Mouse (Mus musculus) kidney, postnatal 36 days (tissue): Measurements from ENCODE around the gene Mgat5.

Experiments
- DNase-seq, 2 experiments: peaks; one replicate each; pipeline ENCODE4 v3.0.0; 2021 to 2022; ENCODE audit warnings: mixed read lengths in 2 of 2

Mgat5 gene

DNA sequence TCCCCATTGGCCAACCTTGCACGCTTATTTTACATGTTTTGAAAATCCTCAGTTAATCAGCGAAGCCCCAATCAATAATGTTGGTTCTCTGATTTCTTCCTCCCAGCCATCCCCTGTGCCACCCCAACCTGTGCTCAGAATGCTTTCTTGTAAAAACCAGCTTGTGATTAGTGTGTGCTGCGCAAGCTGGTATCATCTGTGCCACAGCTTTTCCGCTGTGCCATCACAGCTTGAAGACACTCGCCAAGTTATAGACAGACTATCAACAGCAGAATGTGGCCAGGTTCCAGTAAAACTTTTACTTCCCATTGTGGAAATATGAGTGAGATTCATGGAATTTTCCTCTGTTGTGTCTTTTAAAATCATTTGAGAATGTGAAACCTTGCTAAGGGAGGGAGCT, 190.9 kb downstream of the Mgat5 start:
- no peak for DNase-seq

DNA sequence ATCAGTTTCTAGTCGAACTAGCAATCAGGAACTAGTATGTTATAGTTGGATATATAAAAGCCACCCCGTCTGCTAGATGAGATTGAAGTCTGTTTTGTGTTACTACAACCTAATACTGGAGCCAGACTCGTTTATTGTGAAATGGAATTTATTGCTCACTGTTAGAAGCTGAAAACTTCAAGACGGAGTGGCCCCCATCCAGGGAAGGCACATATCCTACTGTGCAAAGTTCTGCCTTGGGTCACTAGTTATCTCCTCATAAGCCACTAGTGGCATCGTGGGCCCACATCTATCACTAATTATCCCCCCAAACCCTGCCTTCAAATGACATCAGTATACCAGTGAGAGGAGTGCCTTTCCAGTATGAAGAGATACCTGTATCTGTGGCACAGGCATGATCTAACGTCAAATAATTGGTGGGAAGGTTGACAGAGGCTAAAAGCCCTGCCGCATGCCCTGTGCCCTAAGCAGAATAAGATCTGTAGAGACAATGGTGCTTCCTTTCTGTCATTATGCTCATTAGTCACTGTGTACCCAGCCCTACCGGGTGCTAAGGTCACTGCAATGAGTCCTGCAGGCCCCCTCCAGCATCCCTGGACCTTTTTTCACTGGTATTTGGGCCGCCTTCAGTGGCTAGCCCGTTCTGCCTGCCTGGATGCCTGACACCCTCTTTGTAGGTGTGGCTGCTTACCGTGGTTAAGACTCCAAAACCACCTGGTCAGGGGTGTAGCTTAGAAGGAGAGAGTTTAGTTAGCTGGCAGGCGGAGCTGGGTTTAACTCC, 191.9 kb downstream of the Mgat5 start:
- DNase-seq, result peak in 1 of 2 experiments; percentile 46

DNA sequence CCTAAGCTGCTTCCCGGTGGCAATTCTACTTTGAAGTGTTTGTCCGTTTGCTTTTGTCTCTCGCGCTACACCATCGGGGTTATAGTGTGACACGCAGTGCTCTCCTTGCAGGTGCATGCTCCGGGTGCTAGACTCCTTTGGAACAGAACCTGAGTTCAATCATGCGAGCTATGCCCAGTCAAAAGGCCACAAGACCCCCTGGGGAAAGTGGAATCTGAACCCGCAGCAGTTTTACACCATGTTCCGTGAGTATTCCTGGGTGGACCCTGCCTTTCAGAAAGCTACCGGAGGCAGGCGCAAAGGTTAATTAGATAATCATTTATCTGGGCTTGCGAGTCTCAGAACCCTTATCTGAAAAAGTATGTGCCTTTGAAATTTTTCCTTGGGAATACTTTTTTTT, 192.6 kb downstream of the Mgat5 start:
- DNase-seq, result peak; percentile 75 to 91

GRCm38 (mm10) chr1:127398186-127398585, 193.4 kb downstream of the Mgat5 start:
- peak; percentile 75 to 76 for DNase-seq

- no peak for DNase-seq
Observed at GRCm38 (mm10) chr1:127400198-127400597, 195.4 kb downstream of the Mgat5 start.

DNA sequence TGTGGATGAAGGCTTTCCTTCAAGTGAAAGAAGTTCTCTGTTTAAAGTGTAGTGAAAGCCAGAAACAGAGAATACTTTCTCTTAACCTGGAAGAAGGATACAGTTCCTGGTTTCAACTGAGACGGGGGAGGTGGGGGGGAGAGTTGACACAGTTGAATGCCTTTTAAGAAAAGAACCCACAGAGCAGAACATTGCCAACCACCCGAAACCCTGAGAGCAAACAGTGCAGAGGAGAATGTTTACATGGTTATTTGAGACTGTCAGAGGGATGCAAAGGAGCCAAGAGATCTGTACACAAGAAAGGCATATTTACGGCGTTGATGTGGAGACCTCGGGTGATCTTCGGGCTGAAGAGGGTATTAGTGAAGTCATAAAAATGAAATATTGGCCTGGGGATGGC, 195.9 kb downstream of the Mgat5 start:
- peak; percentile 37 to 47 for DNase-seq

GRCm38 (mm10) chr1:127404655-127405054, 199.8 kb downstream of the Mgat5 start:
- no peak for DNase-seq

DNA sequence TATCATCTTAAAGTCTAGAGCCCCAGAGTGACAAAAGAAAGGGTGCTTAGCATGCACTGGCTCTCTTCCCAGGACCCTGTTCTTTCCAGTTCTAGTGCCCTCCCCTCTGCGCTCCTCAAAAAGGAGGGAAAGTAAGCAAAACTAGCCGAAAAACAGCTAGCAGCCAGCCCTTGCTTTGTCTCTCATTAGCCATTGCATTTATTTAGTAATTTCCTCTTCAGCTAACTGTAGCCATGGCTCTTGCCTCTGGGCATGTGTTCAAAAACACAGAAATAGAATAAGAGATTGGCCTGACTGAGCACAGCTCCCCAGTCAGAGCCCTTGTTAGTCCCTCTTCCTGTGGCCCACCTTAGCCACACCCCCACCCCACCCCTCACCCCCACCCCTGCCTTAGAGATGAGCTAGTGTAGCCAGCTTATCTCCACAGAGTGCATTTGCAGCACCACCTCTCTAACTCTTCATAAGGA, 204.2 kb downstream of the Mgat5 start:
- DNase-seq, result no peak

DNA sequence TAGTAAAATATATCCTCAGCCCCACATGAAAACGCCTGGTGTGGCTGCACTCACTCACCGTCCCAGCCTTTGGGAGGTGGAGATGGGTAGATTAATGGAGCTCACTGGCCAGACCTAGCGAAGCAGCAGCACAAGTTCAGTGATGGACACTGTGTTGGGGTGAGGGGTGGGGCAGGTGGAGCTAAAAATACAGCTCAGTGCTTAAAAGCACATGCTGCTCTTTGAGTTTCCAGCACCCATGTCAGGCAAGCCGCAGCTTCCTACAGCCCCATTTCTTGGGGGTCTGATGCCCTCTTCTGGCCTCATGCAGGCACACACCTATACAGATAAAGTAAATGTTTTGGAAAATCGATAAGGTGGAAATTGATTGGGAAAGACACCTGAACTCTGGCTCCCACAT, 204.7 kb downstream of the Mgat5 start:
- peak; percentile 36 to 57 for DNase-seq

- no peak for DNase-seq
Observed at GRCm38 (mm10) chr1:127414500-127414899, 209.7 kb downstream of the Mgat5 start.

GRCm38 (mm10) chr1:127415896-127416295, 211.1 kb downstream of the Mgat5 start:
- DNase-seq, result no peak

- no peak for DNase-seq
Observed at GRCm38 (mm10) chr1:127416971-127417370, 212.2 kb downstream of the Mgat5 start.

GRCm38 (mm10) chr1:127418916-127419575, 214.2 kb downstream of the Mgat5 start:
- peak; percentile 82 to 84 for DNase-seq

DNA sequence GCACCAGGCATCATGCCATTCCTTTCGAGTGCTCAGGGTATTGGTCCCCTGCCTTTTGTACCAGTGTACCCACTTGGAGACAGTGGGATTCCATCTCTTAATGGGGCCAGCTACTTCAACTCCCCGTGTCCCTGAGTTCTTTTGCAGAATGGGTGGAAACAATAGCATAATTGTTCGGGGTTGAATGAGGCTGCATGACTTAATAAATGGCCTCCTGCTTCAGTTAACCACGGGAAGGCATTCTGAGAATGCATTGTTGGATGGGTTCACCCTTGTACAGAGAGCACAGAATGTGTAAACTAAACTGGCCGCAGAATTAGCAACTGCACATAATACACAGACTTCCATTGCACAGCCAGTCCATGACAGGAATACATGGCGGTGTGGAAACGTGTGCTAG, 214.8 kb downstream of the Mgat5 start:
- no peak for DNase-seq

GRCm38 (mm10) chr1:127420383-127420782, 215.6 kb downstream of the Mgat5 start:
- peak; percentile 74 to 78 for DNase-seq

- DNase-seq, result no peak
Observed at GRCm38 (mm10) chr1:127420795-127421194, 216.0 kb downstream of the Mgat5 start.

DNA sequence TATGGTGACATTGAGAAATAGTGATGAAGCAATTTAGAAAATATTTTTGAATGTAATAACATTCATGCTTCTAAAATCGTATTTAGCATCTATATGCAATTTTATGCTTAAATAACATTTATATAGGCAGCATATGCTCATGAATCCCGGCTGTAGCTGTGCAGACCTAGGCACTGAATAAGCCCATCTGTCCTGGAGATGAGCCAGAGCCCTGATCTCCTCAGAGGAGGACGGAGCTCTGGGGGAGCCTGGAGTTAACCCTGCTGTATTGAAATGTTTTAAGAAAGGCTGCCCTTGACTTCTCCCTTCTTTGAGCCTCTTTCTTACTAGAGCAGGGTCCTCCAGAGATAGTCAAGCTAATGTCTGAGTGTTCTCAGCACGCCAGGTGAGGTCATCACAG, 217.8 kb downstream of the Mgat5 start:
- DNase-seq, result no peak

DNA sequence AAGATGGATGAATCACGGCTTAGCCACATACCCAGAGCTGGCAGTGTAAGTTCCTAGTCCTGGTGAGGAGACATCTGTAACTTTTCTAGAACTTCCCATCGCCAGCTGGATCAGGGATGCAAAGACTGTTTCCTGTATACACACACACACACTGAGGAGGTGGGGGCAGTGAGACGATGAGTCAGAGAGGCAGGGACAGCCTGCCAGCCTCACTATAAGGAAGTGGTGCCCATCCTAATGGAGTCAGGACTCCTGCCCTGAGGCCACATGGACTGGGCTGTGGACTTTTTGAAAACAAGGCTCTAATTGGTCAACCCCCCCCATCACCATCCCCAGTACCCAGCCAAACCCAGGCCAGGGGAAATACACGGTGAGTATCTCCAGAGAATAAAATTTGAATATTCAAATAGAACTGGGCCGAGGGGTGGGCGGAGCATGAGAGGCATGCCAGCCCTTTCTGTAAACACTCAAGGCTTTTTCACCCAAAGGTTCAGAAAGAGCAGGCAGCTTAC, 220.3 kb downstream of the Mgat5 start:
- no peak for DNase-seq

DNA sequence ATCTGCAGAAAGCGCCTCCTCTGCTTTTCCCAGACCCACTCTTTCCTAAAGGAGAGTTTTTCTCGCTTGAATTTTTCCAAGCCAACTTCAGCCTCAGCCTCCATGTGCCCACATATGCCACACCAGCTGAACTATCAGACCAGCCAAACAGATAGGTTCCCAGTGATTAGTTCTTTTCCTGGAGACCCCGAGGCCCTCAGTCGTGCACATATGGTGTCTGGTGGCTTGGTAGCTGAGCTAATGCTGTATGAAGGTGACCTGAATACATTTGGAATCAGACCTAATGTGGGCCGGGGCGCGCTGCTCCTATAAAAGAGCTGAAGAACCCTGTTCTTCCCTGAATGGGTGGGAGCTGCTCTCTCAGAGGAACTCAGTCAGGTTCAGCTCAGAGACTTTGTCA, 225.5 kb downstream of the Mgat5 start:
- DNase-seq, result no peak

DNA sequence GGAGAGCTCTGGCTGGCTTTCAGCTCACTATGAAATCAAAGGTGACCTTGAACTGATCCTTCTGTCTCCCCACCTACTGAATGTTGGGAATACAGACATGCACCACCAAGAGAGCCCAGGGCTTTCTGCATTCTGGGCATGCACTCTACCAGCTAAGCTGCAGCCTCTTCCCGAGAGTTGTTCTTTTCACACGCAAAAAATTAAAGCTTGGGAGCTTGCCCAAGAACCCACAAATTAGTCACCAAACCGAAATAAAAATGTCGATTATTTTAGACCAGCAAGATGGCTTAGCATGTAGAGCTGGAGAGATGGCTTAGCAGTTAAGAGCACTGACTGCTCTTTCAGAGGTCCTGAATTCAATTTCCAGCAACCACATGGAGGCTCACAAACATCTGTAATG, 230.0 kb downstream of the Mgat5 start:
- DNase-seq, result no peak

- no peak for DNase-seq
Observed at GRCm38 (mm10) chr1:127437091-127437490, 232.3 kb downstream of the Mgat5 start.

- DNase-seq, result no peak
Observed at GRCm38 (mm10) chr1:127439452-127439891, 234.7 kb downstream of the Mgat5 start.

- DNase-seq, result no peak
Observed at GRCm38 (mm10) chr1:127441007-127441406, 236.2 kb downstream of the Mgat5 start.

- DNase-seq, result no peak
Observed at GRCm38 (mm10) chr1:127441736-127442135, 236.9 kb downstream of the Mgat5 start.
